Mouse (Mus musculus) lung, embryonic 16.5 days (tissue): Measurements from ENCODE around the gene Gm49337. TPM values are rescaled to one million over a fixed set of nuclear protein-coding genes. Genes with fewer than 3 reads are reported as not detected.

ENCODE experiments used
- ATAC-seq: fragments of 200-750 bp; cut with Nextera tagmentation; 2 replicates; pipeline ENCODE4 v1.8.0; 2017; ENCODE audit warnings: low read depth, mild to moderate bottlenecking, moderate library complexity
- H3K27ac ChIP-seq: fragments of 300-500 bp; sonication (generic); 2 replicates; pipeline ENCODE4 v1.5.1; 2014; ENCODE audit warnings: mild to moderate bottlenecking, control low read depth, low read length
- H3K27me3 ChIP-seq: fragments of 300-500 bp; sonication (generic); 2 replicates; pipeline ENCODE4 v1.6.1; 2014; ENCODE audit warnings: low read depth, low read length, mixed read lengths; ENCODE audit not compliant: control insufficient read depth, insufficient read depth
- H3K36me3 ChIP-seq: fragments of 300-500 bp; sonication (generic); 2 replicates; pipeline ENCODE4 v1.6.1; 2014; ENCODE audit warnings: low read length; ENCODE audit not compliant: control insufficient read depth, insufficient read depth
- H3K4me1 ChIP-seq: fragments of 300-500 bp; sonication (generic); replicated peaks from 2 replicates; pipeline ENCODE4 v1.6.1; 2014; ENCODE audit warnings: low read length, mixed read lengths; ENCODE audit not compliant: control insufficient read depth, insufficient read depth
- H3K4me2 ChIP-seq: fragments of 300-500 bp; sonication (generic); 2 replicates; pipeline ENCODE4 v1.6.1; 2014; ENCODE audit warnings: low read depth, low read length, control low read depth
- H3K4me3 ChIP-seq: fragments of 300-500 bp; sonication (generic); 2 replicates; pipeline ENCODE4 v1.5.1; 2014; ENCODE audit warnings: mild to moderate bottlenecking, low read length, control low read depth
- H3K9ac ChIP-seq: fragments of 300-500 bp; sonication (generic); 2 replicates; pipeline ENCODE4 v1.6.1; 2014; ENCODE audit warnings: low read length, control low read depth
- H3K9me3 ChIP-seq: fragments of 300-500 bp; sonication (generic); 2 replicates; pipeline ENCODE4 v1.6.1; 2016; ENCODE audit warnings: low read length; ENCODE audit not compliant: control insufficient read depth
- WGBS: fragments of 180-500 bp; shearing (Covaris S2); extraction: QIAGEN DNeasy Blood & Tissue Kit; methylation state at CpG from one replicate; pipeline ENCODE4 v1.1.7; 2014; 5-methylcytosine and 5-hydroxymethylcytosine counted together
- polyA plus RNA-seq: library from polyadenylated mRNA; unstranded; fragments of >200 nt; fragmentation: Nextera tagmentation; extraction: Ambion mirVana; gene quantifications from 2 replicates; pipeline ENCODE4 v1.2.1, GENCODE M21; 2015

Gm49337 gene
- polyA plus RNA-seq, 1 experiment from 2014 or later = not detected

DNA sequence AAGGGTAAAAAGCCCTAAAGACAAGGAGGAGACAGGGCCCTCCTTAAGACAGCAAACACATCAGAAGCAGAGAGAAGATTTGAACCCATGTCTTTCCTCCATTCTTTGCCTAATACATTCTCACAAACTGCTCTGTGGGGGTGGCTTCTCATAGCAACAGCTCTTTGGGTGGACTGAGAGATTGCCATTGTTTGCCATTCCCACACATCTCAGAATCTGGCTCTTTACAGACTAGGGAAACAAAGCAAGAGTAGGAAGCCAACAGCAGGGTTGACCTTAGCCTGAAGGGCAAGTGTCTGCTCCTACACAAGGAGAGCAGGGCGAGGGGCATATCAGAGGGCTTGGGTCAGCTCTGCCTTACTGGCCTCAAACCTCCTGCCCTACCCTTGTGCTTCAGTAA, 31.4 kb upstream of the Gm49337 start:
- H3K27me3 ChIP-seq = no peaks in the 10 kb centered on the region
- H3K4me2 ChIP-seq = no peak overlapping the region
- H3K4me1 ChIP-seq = peaks cover 11% of the 10 kb centered on the region
- WGBS = 65% methylated on average over 1 of the region's 1 CpGs
- H3K9ac ChIP-seq = no peak overlapping the region
- H3K9me3 ChIP-seq = no peaks in the 10 kb centered on the region
- no peak for ATAC-seq
- no peak overlapping the region for H3K4me3 ChIP-seq
- no peaks in the 10 kb centered on the region for H3K36me3 ChIP-seq
- H3K27ac ChIP-seq = no peak overlapping the region

DNA sequence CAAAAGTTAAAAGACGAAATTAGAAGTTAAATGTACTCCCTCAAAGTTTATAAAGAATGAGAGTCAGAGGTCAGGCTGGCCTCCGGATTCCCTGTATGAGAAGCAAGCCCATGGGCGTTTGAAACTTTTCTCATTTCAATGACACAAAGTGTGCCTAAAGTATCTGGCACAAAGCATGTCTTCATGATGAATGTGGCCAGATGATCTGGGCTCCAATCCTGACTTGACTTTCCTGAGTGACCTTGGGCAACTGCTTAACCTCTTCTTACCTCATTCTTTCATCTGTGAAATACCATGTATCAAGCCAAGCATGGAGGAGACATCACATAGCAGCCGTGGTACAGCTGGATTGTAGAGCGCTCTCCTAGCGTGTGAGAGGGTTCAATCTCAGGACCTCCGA, 30.9 kb upstream of the Gm49337 start:
- Histone ChIP-seq H3K27me3 (no peaks in the 10 kb centered on the region), H3K9me3 (no peaks in the 10 kb centered on the region), H3K9ac (no peak overlapping the region), H3K36me3 (no peaks in the 10 kb centered on the region), H3K4me2 (no peak overlapping the region), H3K4me3 (no peak overlapping the region), H3K27ac (no peak overlapping the region), H3K4me1 (peaks cover 11% of the 10 kb centered on the region)
- no peak for ATAC-seq
- WGBS = 69% methylated on average over 7 of the region's 7 CpGs

DNA sequence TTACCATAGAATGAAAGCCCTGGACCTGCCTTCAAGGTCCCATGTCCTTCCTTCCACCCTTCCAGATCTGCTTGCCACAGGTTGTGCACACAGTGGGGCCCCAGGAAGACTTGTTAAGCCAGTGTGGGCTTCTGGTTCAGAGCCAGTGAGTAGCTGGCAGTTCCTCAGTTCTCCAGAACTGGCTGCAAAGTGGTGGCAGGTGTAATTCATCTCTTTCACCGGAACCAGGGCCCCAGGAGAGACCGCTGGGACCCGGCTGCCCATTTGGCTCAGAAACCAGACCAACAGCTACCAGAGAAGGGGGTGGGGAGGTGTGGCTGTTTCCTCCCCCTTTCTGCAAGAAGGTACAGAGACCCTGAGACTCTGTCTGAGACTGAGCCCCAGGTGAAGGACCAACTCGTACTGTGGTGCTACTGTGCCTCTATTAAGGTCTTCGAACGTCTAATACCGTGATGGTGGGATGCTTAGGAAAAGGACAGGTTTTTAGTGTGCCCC, 29.8 kb upstream of the Gm49337 start:
- H3K4me3 ChIP-seq = peak overlapping the region; percentile 79
- peaks cover 11% of the 10 kb centered on the region for H3K4me1 ChIP-seq
- peak overlapping the region; percentile 96 for H3K4me2 ChIP-seq
- 4% methylated on average over 7 of the region's 7 CpGs for WGBS
- H3K27me3 ChIP-seq = no peaks in the 10 kb centered on the region
- no peaks in the 10 kb centered on the region for H3K9me3 ChIP-seq
- H3K36me3 ChIP-seq = no peaks in the 10 kb centered on the region
- no peak overlapping the region for H3K27ac ChIP-seq
- no peak for ATAC-seq
- peak overlapping the region; percentile 88 for H3K9ac ChIP-seq

DNA sequence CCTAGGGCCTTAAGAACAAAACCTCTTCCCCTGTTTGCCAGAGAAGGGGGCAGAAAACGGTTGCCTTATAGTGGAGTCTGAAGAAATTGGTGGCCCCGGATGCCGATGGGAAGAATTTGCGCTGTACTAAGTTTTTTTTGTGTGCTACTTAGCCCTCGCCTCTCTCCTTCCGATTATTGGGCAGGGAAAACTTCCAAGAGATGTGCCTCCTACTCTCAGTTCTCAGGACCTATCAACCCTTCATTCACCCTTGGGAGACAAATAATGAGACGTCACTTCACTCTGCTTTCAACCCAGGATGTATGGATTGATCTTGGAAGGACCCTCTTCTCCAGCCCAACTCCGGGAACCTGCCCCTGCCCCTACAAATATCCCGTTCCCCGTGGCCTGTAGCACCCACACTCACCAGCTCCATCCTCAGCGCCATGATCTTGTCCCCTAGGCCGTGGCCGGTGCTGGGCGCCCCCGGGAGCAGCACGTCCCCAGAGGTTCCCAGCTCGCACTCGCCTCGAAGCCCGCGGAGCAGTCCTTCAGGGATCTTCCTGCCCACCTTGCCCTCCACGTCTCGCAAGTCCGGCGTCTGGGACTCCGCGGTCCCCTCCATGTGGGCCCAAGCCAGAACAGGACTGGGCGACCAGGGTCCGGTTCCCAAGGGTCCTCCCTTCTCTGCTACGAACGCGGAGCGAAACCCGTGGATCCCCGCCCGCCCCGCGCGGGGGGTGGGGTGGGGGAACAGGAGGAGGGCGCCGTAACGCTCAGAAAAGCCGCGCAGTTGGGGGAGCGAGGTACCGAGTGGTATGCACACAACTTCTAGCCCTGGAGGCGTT, 29.1 kb upstream of the Gm49337 start:
- ATAC-seq = peak; percentile 83
- Histone ChIP-seq H3K27ac (peak overlapping the region; percentile 12; the same call in 1 of the 2 replicates), H3K4me3 (peak overlapping the region; percentile 79), H3K4me1 (peaks cover 11% of the 10 kb centered on the region), H3K9me3 (no peaks in the 10 kb centered on the region), H3K27me3 (no peaks in the 10 kb centered on the region), H3K4me2 (peak overlapping the region; percentile 96), H3K9ac (peak overlapping the region; percentile 88), H3K36me3 (no peaks in the 10 kb centered on the region)
- under 1% methylated on average over 47 of the region's 47 CpGs for WGBS

DNA sequence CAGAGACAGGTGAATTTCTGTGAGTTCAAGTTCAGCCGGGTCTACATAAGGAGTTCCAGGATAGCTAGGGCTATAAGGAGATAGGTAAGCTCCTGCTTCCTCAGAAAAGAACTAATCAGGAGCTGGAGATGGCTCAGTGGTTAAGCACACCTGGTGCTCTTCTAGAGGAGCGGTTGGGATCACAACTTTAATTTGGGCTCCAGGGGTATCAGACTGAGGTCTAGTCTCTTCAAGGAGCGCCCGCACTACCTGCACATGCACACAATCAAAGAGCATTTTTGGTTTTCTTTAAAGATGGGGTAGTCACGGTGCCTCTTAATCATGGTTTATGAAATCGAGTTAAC, 23.4 kb upstream of the Gm49337 start:
- no peaks in the 10 kb centered on the region for H3K27me3 ChIP-seq
- peak overlapping the region; percentile 97 for H3K9ac ChIP-seq
- no peak for ATAC-seq
- H3K27ac ChIP-seq = peak overlapping the region; percentile 92
- H3K4me2 ChIP-seq = peak overlapping the region; percentile 67
- peaks cover 15% of the 10 kb centered on the region for H3K4me1 ChIP-seq
- peak overlapping the region; percentile 83 for H3K4me3 ChIP-seq
- WGBS = 19% methylated on average over 6 of the region's 6 CpGs
- H3K36me3 ChIP-seq = peaks cover 17% of the 10 kb centered on the region
- no peaks in the 10 kb centered on the region for H3K9me3 ChIP-seq

DNA sequence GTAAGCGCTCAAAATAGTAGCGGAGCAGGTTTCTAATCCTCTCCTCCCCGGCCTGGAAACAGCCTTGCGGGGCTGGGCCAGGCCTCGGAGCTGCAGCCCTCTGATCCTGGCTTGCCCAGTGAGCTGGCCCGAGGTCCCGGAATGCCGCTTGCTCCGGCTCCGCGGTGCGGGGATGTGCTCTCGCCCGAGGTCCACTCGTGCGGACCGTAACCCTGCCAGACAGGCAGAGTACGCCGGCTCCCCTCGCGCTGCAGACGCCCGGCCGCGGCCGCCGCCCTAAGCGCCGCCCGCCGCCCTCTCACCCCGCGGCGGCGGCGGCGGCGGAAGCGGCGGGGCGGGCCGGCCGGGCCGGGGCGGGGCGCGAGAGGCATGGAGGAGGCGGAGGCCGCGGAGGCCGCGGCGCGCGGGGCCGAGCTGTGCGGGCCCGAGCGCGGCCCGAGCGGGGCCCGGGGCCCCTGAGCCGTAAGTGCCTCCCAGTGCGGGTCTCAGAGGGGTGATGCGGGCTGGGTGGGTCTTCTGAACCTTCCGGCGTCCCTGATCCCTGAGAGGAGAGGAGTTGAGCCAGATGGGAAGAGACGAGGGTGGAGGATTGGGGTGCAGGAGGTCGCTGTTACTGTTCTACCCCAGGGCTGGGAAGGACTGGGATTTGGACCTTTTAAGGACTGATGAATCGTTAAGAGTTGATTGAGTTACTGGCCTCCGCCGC, 22.9 kb upstream of the Gm49337 start:
- peaks cover 22% of the 10 kb centered on the region for H3K36me3 ChIP-seq
- under 1% methylated on average over 58 of the region's 73 CpGs for WGBS
- peak; percentile 96 for ATAC-seq
- H3K27me3 ChIP-seq = no peaks in the 10 kb centered on the region
- peak overlapping the region; percentile 92 for H3K27ac ChIP-seq
- peak overlapping the region; percentile 67 for H3K4me2 ChIP-seq
- peak overlapping the region; percentile 97 for H3K9ac ChIP-seq
- no peaks in the 10 kb centered on the region for H3K9me3 ChIP-seq
- H3K4me1 ChIP-seq = peaks cover 12% of the 10 kb centered on the region
- peak overlapping the region; percentile 83 for H3K4me3 ChIP-seq

DNA sequence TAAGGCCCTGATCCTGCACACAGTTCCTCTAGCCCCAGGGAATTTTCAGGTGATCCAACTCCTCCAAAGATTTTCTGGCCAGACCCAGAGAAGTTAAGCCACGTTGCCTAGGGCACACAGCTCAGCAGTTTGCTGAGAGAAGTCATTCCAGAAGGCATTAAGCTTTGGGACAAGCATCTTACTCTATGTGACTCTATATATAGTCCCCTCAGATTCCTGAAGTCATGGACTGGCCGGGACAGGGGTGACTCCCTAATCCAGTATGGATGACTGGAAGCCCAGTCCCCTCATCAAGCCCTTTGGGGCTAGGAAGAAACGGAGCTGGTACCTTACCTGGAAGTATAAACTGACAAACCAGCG, 22.3 kb upstream of the Gm49337 start:
- WGBS = 17% methylated on average over 4 of the region's 4 CpGs
- H3K27ac ChIP-seq = peak overlapping the region; percentile 92
- ATAC-seq = no peak; the same call in 1 of the 2 replicates

DNA sequence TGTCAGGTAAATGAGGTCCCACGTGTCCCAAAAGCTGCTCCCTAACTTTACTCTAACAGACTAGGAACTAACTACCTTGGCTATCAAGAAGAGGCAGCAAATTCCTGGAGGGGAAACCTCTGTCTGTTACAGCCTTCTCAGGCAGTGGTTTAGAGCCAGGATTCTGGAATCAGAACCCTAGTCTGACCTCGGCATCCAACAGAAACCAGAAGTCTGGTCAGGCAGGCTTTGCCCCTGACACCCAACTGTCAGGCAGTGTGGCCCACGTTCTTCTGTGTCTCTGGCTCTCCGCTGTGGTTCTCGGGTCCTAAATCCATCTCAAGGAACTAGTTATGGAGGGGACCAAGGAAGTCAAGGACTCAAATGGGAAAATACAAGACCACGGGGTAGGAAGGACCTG, 21.9 kb upstream of the Gm49337 start, which contains the start of gene Lurap1:
TSS of gene Lurap1 (minus strand) at position 101 of the 400 bp plus-strand sequence.
- peak within 1 kb of the TSS; percentile 92 for H3K27ac ChIP-seq
- H3K4me3 ChIP-seq = peak within 1 kb of the TSS; percentile 83
- H3K36me3 ChIP-seq = peaks cover 30% of the 10 kb centered on the region
- peak within 1 kb of the TSS; percentile 97 for H3K9ac ChIP-seq
- H3K4me1 ChIP-seq = peaks cover 12% of the 10 kb centered on the region
- peak within 1 kb of the TSS; percentile 67 for H3K4me2 ChIP-seq
- no peaks in the 10 kb centered on the region for H3K27me3 ChIP-seq
- no peaks in the 10 kb centered on the region for H3K9me3 ChIP-seq
- 61% methylated on average over 6 of the region's 6 CpGs for WGBS
- ATAC-seq = no peak

More for the DNA sequence above, 22.3 kb upstream of the Gm49337 start:
- Histone ChIP-seq H3K4me1 (peaks cover 12% of the 10 kb centered on the region), H3K27me3 (no peaks in the 10 kb centered on the region), H3K36me3 (peaks cover 27% of the 10 kb centered on the region), H3K4me3 (peak overlapping the region; percentile 83), H3K9me3 (no peaks in the 10 kb centered on the region), H3K4me2 (peak overlapping the region; percentile 67), H3K9ac (peak overlapping the region; percentile 97)

DNA sequence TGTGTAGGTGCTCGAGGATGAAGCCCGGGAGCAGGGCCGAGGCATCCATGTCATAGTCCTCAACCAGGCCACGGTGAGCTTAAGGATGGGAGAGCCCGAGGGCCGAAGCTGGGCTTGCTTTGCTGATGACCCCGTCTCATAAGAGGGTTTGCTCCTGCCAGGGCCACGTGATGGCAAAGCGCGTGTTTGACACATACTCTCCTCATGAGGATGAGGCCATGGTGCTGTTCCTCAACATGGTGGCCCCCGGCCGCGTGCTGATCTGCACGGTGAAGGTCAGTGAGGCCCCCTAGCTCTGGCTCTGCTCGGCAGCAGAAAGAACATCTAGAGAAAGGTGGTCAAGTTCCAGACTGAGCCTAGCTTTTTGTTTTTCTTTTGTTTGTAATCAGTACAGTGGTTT, 20.5 kb upstream of the Gm49337 start:
- no peaks in the 10 kb centered on the region for H3K9me3 ChIP-seq
- no peak overlapping the region for H3K4me2 ChIP-seq
- no peak for ATAC-seq
- 94% methylated on average over 15 of the region's 15 CpGs for WGBS
- peaks cover 12% of the 10 kb centered on the region for H3K4me1 ChIP-seq
- no peak overlapping the region for H3K27ac ChIP-seq
- H3K36me3 ChIP-seq = peaks cover 40% of the 10 kb centered on the region
- no peaks in the 10 kb centered on the region for H3K27me3 ChIP-seq
- H3K4me3 ChIP-seq = no peak overlapping the region
- H3K9ac ChIP-seq = no peak overlapping the region
